Mouse (Mus musculus) midbrain, postnatal 0 days (tissue): ENCODE measurements around the gene Slc44a3. TPM values are rescaled to one million over a fixed set of nuclear protein-coding genes. Genes with fewer than 3 reads are reported as not detected.

Experiments
- ATAC-seq: fragments of 200-750 bp; cut with Nextera tagmentation; 2 replicates; pipeline ENCODE4 v1.8.0; 2017; ENCODE audit warnings: moderate number of reproducible peaks, mild to moderate bottlenecking, moderate TSS enrichment, moderate library complexity; ENCODE audit not compliant: low FRiP score
- DNase-seq: peaks from one replicate; pipeline ENCODE4 v3.0.0-alpha.2; 2015; ENCODE audit warnings: low spot score
- H3K27ac ChIP-seq: fragments of 300-500 bp; sonication (generic); 2 replicates; pipeline ENCODE4 v1.5.1; 2014; ENCODE audit warnings: low read depth, mild to moderate bottlenecking, low read length, mixed read lengths
- H3K27me3 ChIP-seq: fragments of 300-500 bp; sonication (generic); 2 replicates; pipeline ENCODE4 v1.6.1; 2014; ENCODE audit warnings: low read length, control low read depth, mixed read lengths; ENCODE audit not compliant: insufficient read depth
- H3K36me3 ChIP-seq: fragments of 300-500 bp; sonication (generic); 2 replicates; pipeline ENCODE4 v1.6.1; 2014; ENCODE audit warnings: low read length, control low read depth, mixed read lengths; ENCODE audit not compliant: insufficient read depth
- H3K4me1 ChIP-seq: fragments of 300-500 bp; sonication (generic); 2 replicates; pipeline ENCODE4 v1.6.1; 2014; ENCODE audit warnings: mild to moderate bottlenecking, control low read depth, antibody characterized with exemption, low read length, mixed read lengths; ENCODE audit not compliant: insufficient read depth
- H3K4me2 ChIP-seq: fragments of 300-500 bp; sonication (generic); 2 replicates; pipeline ENCODE4 v1.6.1; 2014; ENCODE audit warnings: low read depth, mild to moderate bottlenecking, low read length, mixed read lengths; ENCODE audit not compliant: poor library complexity, severe bottlenecking
- H3K4me3 ChIP-seq: fragments of 300-500 bp; sonication (generic); 2 replicates; pipeline ENCODE4 v1.5.1; 2014; ENCODE audit warnings: low read depth, mild to moderate bottlenecking, low read length, moderate library complexity
- H3K9ac ChIP-seq: fragments of 300-500 bp; sonication (generic); replicated peaks from 2 replicates; pipeline ENCODE4 v1.6.1; 2014; ENCODE audit warnings: mild to moderate bottlenecking, low read length, moderate library complexity, mixed read lengths; ENCODE audit not compliant: poor library complexity, severe bottlenecking
- H3K9me3 ChIP-seq: fragments of 300-500 bp; sonication (generic); 2 replicates; pipeline ENCODE4 v1.6.1; 2016; ENCODE audit warnings: low read length, control low read depth
- CTCF ChIP-seq: IDR thresholded peaks from 2 replicates; pipeline ENCODE4 v1.5.1; 2016; ENCODE audit warnings: antibody characterized with exemption, mild to moderate bottlenecking
- WGBS: fragments of 180-500 bp; shearing (Covaris S2); extraction: QIAGEN DNeasy Blood & Tissue Kit; methylation state at CpG from one replicate; pipeline ENCODE4 v1.1.7; 2014; 5-methylcytosine and 5-hydroxymethylcytosine counted together
- polyA plus RNA-seq: library from polyadenylated mRNA; unstranded; fragments of >200 nt; fragmentation: Nextera tagmentation; extraction: Ambion mirVana; gene quantifications from 2 replicates; pipeline ENCODE4 v1.2.1, GENCODE M21; 2015
- total RNA-seq: library from RNA; depleted of rRNA; stranded (reverse); fragments of >200 nt; gene quantifications from 2 replicates; pipeline ENCODE4 v1.2.3, GENCODE M21; 2014

The Slc44a3 gene
- total and polyA plus RNA-seq, 2 experiments from 2014 or later: 0.22 to 0.47 TPM

DNA sequence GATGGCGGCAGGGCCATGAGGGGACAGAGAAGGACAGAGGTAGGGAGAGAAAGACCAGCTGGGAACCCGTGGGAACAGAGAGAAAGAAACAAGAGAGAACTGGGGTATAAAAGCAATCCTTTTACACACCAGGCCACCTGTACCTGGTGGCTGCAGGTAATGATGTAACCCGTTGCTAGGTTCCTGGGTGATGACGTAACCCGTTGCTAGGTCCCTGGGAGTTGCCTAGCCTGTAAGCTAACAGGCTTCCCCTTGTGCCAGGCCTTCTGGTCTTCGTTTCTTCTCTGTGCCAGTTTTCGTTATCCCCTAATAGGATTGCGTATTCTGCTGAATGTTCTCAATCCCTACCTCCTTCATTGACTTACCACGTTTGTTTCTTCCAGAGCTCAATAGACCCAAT, 36.8 kb upstream of the Slc44a3 start:
- no peak overlapping the region for H3K9ac ChIP-seq
- H3K36me3 ChIP-seq: no peaks in the 10 kb centered on the region
- H3K27ac ChIP-seq: no peak overlapping the region
- DNase-seq (no peak), ATAC-seq (no peak)
- H3K4me1 ChIP-seq: no peaks in the 10 kb centered on the region
- TF ChIP-seq CTCF: no peak
- H3K4me2 ChIP-seq: no peak overlapping the region
- H3K4me3 ChIP-seq: no peak overlapping the region
- 81% methylated on average over 9 of the region's 9 CpGs for WGBS
- H3K9me3 ChIP-seq: no peaks in the 10 kb centered on the region
- no peaks in the 10 kb centered on the region for H3K27me3 ChIP-seq

GRCm38 (mm10) chr3:121567904-121568303, 35.7 kb upstream of the Slc44a3 start:
- no peaks in the 10 kb centered on the region for H3K9me3 ChIP-seq
- no peaks in the 10 kb centered on the region for H3K36me3 ChIP-seq
- H3K4me3 ChIP-seq: no peak overlapping the region
- no peaks in the 10 kb centered on the region for H3K27me3 ChIP-seq
- TF ChIP-seq CTCF: no peak
- DNase-seq (no peak), ATAC-seq (no peak)
- no peak overlapping the region for H3K9ac ChIP-seq
- H3K4me1 ChIP-seq: no peaks in the 10 kb centered on the region
- no peak overlapping the region for H3K4me2 ChIP-seq
- WGBS: 93% methylated on average over 9 of the region's 9 CpGs
- H3K27ac ChIP-seq: no peak overlapping the region

DNA sequence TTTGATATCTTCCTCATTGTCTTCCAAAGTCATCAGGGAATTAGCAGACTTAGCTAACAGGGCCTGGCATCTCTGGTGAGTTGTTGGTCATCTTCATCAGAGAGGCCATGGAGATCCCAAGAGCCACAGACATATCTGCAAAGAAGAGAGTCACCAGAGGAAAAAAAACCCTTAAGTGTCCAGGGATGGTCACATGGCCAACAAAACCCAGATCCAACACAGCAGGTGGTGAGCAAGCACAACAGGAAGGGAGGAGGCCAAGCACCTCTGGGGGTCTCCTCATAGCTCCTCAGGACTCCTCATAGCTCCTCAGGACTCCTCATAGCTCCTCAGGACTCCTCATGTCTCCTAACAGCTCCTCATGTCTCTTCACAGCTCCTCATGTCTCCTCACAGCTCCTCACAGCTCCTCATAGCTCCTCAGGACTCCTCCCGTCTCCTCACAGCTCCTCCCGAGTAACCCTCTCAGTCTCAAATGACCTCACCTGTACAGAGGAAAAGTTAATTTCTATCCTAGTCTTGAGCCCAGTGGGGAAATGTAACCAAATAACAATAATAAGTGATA, 35.2 kb upstream of the Slc44a3 start:
- no peak overlapping the region for H3K9ac ChIP-seq
- DNase-seq: no peak
- H3K4me2 ChIP-seq: no peak overlapping the region
- no peaks in the 10 kb centered on the region for H3K4me1 ChIP-seq
- no peak overlapping the region for H3K27ac ChIP-seq
- ATAC-seq: no peak
- 90% methylated on average over 2 of the region's 2 CpGs for WGBS
- no peak overlapping the region for H3K4me3 ChIP-seq
- TF ChIP-seq CTCF: no peak
- no peaks in the 10 kb centered on the region for H3K9me3 ChIP-seq
- H3K36me3 ChIP-seq: no peaks in the 10 kb centered on the region
- H3K27me3 ChIP-seq: no peaks in the 10 kb centered on the region

DNA sequence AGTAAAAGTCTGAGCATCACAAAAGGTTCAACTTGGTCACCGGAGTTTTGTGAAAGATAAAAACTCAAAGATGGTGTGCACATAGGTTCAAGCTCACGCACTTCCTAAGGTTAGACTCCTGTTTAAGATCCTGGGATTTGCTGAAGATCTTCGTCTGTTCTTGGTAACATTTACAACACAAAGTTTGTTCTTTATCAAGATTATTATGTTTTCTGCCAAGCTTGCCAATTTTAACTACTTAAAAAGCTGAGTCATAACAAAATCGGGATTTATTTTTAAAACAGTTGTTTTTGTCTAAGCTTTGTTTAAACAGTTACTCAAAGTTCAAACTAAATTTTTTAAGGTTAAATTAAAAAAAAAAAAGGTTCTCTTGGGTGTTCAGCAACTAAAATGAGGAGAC, 34.7 kb upstream of the Slc44a3 start:
- 91% methylated on average over 4 of the region's 4 CpGs for WGBS
- Histone ChIP-seq H3K4me3 (no peak overlapping the region), H3K36me3 (no peaks in the 10 kb centered on the region), H3K4me2 (no peak overlapping the region), H3K9me3 (no peaks in the 10 kb centered on the region), H3K27me3 (no peaks in the 10 kb centered on the region), H3K27ac (no peak overlapping the region), H3K4me1 (no peaks in the 10 kb centered on the region), H3K9ac (no peak overlapping the region)
- no peak for ATAC-seq
- no peak for TF ChIP-seq CTCF
- no peak for DNase-seq

GRCm38 (mm10) chr3:121561803-121562202, 29.6 kb upstream of the Slc44a3 start:
- no peak for TF ChIP-seq CTCF
- no peak for DNase-seq
- H3K9me3 ChIP-seq: no peaks in the 10 kb centered on the region
- H3K27ac ChIP-seq: no peak overlapping the region
- no peak for ATAC-seq
- no peaks in the 10 kb centered on the region for H3K27me3 ChIP-seq
- H3K4me2 ChIP-seq: no peak overlapping the region
- no peak overlapping the region for H3K9ac ChIP-seq
- no peaks in the 10 kb centered on the region for H3K4me1 ChIP-seq
- WGBS: 85% methylated on average over 3 of the region's 3 CpGs
- no peaks in the 10 kb centered on the region for H3K36me3 ChIP-seq
- no peak overlapping the region for H3K4me3 ChIP-seq

DNA sequence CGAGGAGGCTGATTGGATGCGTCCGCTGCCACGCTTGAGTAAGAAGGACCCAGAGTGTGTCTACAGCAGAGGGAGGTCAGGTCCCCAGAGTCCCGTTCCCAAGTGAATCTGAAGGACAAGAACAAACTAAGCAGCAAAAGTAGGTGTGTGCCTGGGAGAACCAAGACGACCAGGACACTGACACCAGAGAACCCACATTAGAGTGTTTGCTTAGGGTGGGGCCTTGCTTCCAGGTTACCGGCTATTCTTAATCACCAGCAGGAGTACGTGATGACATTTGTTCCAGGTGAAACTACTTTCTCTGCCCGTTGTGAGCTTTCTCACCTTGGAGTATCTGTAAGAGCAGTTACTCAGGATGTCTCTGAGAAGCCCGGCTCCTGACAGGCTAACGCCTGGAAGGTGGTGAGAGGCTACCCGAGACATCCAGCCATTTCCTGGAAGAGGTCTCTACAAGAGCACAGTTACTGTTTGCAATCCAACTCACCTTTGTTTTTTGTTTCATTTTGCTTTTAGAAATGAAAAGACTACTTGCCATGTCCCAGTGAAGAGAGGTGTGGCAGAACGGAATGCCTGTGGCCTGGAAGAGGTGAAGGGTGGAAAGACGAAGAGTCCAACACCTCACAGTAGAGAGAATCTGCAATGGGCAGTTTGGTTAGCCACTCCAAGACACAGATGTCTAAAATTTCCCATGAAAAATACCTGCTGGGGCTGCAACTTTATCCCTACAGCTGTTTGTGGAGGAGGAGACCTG, 28.1 kb upstream of the Slc44a3 start:
- no peak overlapping the region for H3K27ac ChIP-seq
- no peak for DNase-seq
- H3K4me3 ChIP-seq: no peak overlapping the region
- no peak overlapping the region for H3K9ac ChIP-seq
- no peaks in the 10 kb centered on the region for H3K27me3 ChIP-seq
- ATAC-seq: no peak
- H3K9me3 ChIP-seq: no peaks in the 10 kb centered on the region
- 88% methylated on average over 14 of the region's 14 CpGs for WGBS
- no peak for TF ChIP-seq CTCF
- H3K4me2 ChIP-seq: no peak overlapping the region
- no peaks in the 10 kb centered on the region for H3K4me1 ChIP-seq
- H3K36me3 ChIP-seq: no peaks in the 10 kb centered on the region
